Mouse (Mus musculus): ENCODE data around the gene Gnl3l. TPM values are rescaled to one million over a fixed set of nuclear protein-coding genes. Genes with fewer than 3 reads are reported as not detected.

Gene Gnl3l
- polyA plus RNA-seq, 1 experiment from 2014 or later: 39.9 TPM

DNA sequence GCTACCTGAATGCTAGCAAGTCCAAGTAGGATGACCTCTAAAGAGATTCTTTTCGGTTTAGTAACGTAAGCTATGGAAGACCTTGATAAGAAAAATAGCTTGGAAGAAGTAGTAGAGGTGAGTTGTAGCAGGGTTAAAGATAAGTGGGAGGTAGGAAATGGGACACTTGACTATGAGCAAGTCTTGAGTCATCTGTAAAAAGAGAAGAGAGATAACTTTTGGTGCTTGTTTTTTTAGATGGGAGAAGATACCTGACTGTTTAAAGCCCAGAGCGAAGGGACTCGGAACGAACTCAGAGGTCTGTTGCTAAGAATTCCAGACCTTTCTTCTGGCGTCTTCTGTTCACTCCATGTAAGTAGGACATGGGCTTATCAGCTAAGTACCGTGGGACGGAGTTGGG lies 28.7 kb upstream of the Gnl3l start, which contains the start of gene Fgd1:
Gene Fgd1, plus strand, starts transcription at position 301 of the 400 bp plus-strand sequence.
- H3K27ac ChIP-seq (replicated peaks): peak within 1 kb of the TSS; percentile 93
- H3K36me3 ChIP-seq: 0 out of 2 replicates have a peak, but pooled peaks cover 3% of the 10 kb centered on the region
- peak within 1 kb of the TSS; percentile 76 for H3K4me3 ChIP-seq
- peaks cover 10% of the 10 kb centered on the region; the same call in 1 of the 2 replicates for H3K9me3 ChIP-seq (replicated peaks)
- DNase-seq (ENCODE audit: low spot score): no peak
- WGBS: 92% methylated on average over 8 of the region's 8 CpGs
- peaks cover 26% of the 10 kb centered on the region for H3K4me1 ChIP-seq
- H3K27me3 ChIP-seq (ENCODE audit: low read depth, poor library complexity, severe bottlenecking): peaks cover 40% of the 10 kb centered on the region; the same call in 1 of the 2 replicates

DNA sequence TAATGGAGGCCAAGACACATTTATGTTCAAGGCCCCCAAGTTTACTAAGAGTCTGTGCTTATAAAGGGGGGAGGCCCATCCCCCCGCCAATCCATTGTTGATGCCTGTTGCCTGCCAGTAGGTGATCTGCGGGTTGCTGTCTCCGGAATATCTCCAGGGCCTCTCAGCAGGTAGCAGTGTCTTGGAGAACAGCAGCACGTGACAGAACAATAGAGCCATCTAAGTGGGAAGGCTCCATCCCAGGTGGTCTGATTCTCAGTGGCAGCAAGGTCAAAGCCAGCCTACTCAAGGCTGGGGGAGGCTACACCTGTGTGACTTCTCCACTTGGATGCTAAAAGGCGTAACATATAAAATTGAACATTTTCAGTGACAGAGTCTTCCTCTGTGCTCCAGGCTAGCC lies 24.1 kb upstream of the Gnl3l start:
- H3K9me3 ChIP-seq (replicated peaks): no peaks in the 10 kb centered on the region
- no peak overlapping the region for H3K4me3 ChIP-seq
- no peaks in the 10 kb centered on the region for H3K36me3 ChIP-seq
- H3K27ac ChIP-seq (replicated peaks): no peak overlapping the region
- H3K27me3 ChIP-seq (ENCODE audit: low read depth, poor library complexity, severe bottlenecking): peaks cover 18% of the 10 kb centered on the region
- DNase-seq (ENCODE audit: low spot score): no peak
- H3K4me1 ChIP-seq: no peaks in the 10 kb centered on the region; the same call in 1 of the 2 replicates
- WGBS: 51% methylated on average over 5 of the region's 5 CpGs

DNA sequence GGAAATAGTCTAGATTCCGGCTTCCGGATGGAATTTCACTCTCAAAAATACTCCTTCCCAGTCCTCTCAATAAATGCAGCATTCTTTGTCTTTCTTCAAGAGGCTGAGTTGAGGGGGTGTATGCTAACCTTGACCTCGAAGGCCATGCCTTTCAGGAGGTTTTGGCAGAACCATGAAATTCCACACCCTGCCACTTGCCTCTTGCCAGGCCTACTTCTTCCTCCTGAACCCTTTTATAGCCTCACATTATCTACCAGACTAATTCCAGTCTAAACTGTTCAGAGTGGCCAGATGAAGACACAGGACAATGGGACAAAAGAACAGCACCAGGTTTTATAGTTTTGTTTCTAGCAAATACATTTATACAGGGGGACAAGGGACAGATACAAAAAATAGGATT lies 14.3 kb upstream of the Gnl3l start:
- 80% methylated on average over 3 of the region's 3 CpGs for WGBS
- H3K27ac ChIP-seq (replicated peaks): no peak overlapping the region
- no peak overlapping the region for H3K4me3 ChIP-seq
- H3K36me3 ChIP-seq: no peaks in the 10 kb centered on the region
- H3K27me3 ChIP-seq (ENCODE audit: low read depth, poor library complexity, severe bottlenecking): peaks cover 44% of the 10 kb centered on the region
- no peak for DNase-seq (ENCODE audit: low spot score)
- no peaks in the 10 kb centered on the region for H3K9me3 ChIP-seq (replicated peaks)
- no peaks in the 10 kb centered on the region for H3K4me1 ChIP-seq

DNA sequence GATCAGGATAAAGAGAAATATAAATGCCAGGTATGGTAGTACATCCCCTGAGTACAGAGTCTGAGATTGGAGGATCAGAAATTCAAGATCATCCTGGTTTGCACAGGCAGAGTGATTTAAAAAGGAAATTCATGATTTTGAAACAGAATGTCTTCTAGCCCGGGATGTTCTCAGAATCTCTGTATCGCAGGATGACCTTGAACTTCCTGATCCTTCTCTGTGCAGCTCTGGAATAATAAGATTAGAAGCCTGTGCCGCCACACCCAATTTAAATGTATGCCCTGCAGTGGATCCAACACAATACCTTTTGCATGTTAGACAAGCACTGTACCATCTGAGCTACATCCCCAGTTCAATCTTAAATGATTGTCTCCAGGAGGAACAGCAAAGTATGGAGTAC lies 1.7 kb upstream of the Gnl3l start:
- peaks cover 11% of the 10 kb centered on the region for H3K4me1 ChIP-seq
- no peak overlapping the region for H3K27ac ChIP-seq (replicated peaks)
- no peak for DNase-seq (ENCODE audit: low spot score)
- H3K36me3 ChIP-seq: peaks cover 10% of the 10 kb centered on the region
- H3K9me3 ChIP-seq (replicated peaks): no peaks in the 10 kb centered on the region
- H3K27me3 ChIP-seq (ENCODE audit: low read depth, poor library complexity, severe bottlenecking): peaks cover 4% of the 10 kb centered on the region
- peak overlapping the region; percentile 57 for H3K4me3 ChIP-seq
- 79% methylated on average over 3 of the region's 3 CpGs for WGBS

DNA sequence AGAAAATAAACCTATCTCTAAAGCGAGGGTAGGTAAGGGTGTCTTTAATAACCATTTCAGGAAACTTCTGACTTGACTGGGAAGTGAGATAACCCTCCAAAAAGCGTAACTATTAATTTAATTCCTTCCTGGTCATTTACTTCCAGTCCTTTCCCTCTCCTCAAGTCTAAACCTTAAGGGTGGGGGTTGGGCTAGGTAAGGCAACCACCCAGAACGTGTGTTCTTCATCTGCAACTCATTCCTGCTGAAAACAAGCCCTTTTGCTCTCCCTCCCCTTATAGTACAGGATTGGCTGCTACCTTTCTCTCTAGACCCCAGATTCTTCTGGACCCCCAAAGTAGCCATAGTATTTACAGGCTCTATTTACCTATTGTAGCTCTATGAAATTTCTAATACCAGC lies 775 bp upstream of the Gnl3l start:
- DNase-seq (ENCODE audit: low spot score): no peak
- WGBS: 6% methylated on average over 3 of the region's 3 CpGs
- peak overlapping the region; percentile 85 for H3K27ac ChIP-seq (replicated peaks)

DNA sequence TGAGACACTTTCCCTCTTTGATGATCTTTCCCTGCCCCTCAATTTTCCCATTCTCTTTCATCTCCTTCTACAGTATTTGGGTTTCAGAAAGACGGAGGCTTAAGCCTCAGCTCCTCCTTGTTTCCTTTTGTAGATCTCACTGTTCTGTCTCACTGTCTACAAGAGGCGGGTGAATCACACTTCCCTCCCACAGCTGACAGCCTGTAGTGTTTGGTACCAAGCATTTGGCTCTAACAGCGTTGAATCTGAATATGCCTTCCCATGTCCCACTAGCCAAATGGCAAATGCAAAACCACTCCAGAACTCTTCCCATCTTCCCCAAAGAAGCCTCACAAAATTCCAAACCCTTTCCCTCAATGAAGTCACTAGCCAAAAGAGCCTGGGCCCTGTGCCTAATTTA lies 20.3 kb downstream of the Gnl3l start:
- Histone ChIP-seq H3K4me1 (no peaks in the 10 kb centered on the region), H3K36me3 (peaks cover 95% of the 10 kb centered on the region), H3K27ac (replicated peaks) (no peak overlapping the region), H3K4me3 (no peak overlapping the region), H3K9me3 (replicated peaks) (no peaks in the 10 kb centered on the region), H3K27me3 (ENCODE audit: low read depth, poor library complexity, severe bottlenecking) (peaks cover 60% of the 10 kb centered on the region)
- no peak for DNase-seq (ENCODE audit: low spot score)
- 89% methylated on average over 3 of the region's 3 CpGs for WGBS

More for the DNA sequence above, 775 bp upstream of the Gnl3l start:
- Histone ChIP-seq H3K9me3 (replicated peaks) (no peaks in the 10 kb centered on the region), H3K4me3 (peak overlapping the region; percentile 57), H3K4me1 (peaks cover 11% of the 10 kb centered on the region), H3K36me3 (peaks cover 17% of the 10 kb centered on the region), H3K27me3 (ENCODE audit: low read depth, poor library complexity, severe bottlenecking) (peaks cover 4% of the 10 kb centered on the region)

DNA sequence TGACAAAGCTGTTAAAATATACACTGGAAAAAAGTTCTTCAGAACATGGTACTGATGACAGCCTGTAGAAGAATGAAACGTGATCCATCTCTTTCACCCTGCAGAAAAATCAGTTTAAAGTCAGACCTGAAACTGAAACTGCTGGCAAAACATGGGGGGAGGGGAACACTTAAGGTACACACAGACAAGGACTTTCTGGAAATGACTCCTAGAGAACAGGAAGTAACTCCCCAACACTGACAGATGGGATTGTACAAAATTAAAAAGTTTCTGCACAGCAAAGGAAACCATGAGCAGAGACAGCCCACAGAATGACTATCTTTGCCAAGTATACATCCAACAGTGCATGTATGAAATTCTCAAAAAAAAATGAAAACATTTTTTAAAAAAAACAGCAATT lies 35.5 kb downstream of the Gnl3l start:
- no peak for DNase-seq (ENCODE audit: low spot score)
- Histone ChIP-seq H3K36me3 (peaks cover 36% of the 10 kb centered on the region), H3K27ac (replicated peaks) (no peak overlapping the region), H3K9me3 (replicated peaks) (no peaks in the 10 kb centered on the region), H3K27me3 (ENCODE audit: low read depth, poor library complexity, severe bottlenecking) (0 out of 2 replicates have a peak, but pooled peaks cover 8% of the 10 kb centered on the region), H3K4me1 (no peaks in the 10 kb centered on the region), H3K4me3 (no peak overlapping the region)
- 80% methylated on average over 1 of the region's 1 CpGs for WGBS

DNA sequence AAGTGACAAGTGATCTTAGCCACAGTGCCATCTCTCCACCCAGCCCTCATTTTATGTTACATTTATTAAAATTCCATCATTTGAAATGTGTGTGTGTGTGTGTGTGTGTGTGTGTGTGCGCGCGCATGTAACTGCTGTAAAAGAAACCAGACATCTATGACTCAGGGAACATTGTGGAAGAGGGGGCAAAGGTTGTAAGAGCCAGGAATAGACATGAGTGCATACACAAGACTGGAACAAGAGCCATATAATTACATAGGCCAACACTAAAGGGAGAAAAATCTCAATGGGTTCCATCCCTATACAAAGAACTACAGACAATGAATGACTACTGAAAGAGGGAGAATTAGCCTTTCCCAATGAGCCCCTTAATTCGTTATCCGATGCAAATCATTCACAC lies 41.7 kb downstream of the Gnl3l start:
- DNase-seq (ENCODE audit: low spot score): no peak
- Histone ChIP-seq H3K9me3 (replicated peaks) (no peaks in the 10 kb centered on the region), H3K36me3 (no peaks in the 10 kb centered on the region), H3K4me1 (no peaks in the 10 kb centered on the region), H3K27me3 (ENCODE audit: low read depth, poor library complexity, severe bottlenecking) (0 out of 2 replicates have a peak, but pooled peaks cover 17% of the 10 kb centered on the region), H3K4me3 (no peak overlapping the region), H3K27ac (replicated peaks) (no peak overlapping the region)
- 92% methylated on average over 5 of the region's 5 CpGs for WGBS

DNA sequence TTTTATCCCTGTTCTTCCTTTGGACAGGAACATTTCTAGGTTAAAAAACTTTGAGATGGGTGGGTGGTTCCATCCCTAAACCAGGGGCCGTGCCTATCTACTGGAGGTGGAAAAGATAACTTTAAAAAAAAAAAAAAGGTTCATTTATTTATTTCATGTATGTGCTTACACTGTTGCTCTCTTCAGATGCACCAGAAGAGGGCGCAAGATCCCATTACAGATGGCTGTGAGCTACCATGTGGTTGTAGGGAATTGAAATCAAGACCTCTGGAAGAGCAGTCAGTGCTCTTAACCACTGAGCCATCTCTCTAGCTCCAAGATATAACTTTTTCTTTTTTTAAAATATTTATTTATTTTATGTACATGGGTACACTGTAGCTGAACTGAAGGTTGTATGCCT lies 54.1 kb downstream of the Gnl3l start:
- WGBS: 30% methylated on average over 2 of the region's 2 CpGs
- H3K4me3 ChIP-seq: no peak overlapping the region
- no peak for DNase-seq (ENCODE audit: low spot score)
- no peaks in the 10 kb centered on the region for H3K9me3 ChIP-seq (replicated peaks)
- H3K27me3 ChIP-seq (ENCODE audit: low read depth, poor library complexity, severe bottlenecking): peaks cover under 1% of the 10 kb centered on the region; the same call in 1 of the 2 replicates
- no peak overlapping the region for H3K27ac ChIP-seq (replicated peaks)
- H3K36me3 ChIP-seq: no peaks in the 10 kb centered on the region
- H3K4me1 ChIP-seq: no peaks in the 10 kb centered on the region

DNA sequence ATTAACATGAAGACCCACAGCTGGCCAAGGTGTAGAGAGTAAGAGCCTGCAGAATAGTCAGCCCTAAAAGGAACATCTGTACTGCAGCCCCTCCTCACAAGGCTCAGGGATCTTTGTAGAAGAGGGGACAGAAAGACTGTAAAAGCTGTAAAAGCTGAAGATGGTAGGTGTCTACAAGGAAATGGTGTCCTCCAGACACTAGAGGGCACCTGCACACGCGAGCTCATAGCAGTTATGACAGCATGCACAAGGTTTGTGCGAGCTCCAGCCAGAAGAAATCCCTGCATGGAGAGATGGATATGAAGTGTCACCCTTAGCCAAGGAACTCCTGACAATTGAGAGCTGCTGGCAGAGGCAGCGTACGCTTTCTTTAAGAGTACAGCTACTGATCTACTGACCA lies 56.4 kb downstream of the Gnl3l start:
- H3K27me3 ChIP-seq (ENCODE audit: low read depth, poor library complexity, severe bottlenecking): peaks cover 12% of the 10 kb centered on the region
- no peak overlapping the region for H3K4me3 ChIP-seq
- WGBS: 57% methylated on average over 5 of the region's 5 CpGs
- no peak for DNase-seq (ENCODE audit: low spot score)
- no peaks in the 10 kb centered on the region for H3K36me3 ChIP-seq
- H3K27ac ChIP-seq (replicated peaks): no peak overlapping the region
- H3K9me3 ChIP-seq (replicated peaks): no peaks in the 10 kb centered on the region
- peaks cover 9% of the 10 kb centered on the region for H3K4me1 ChIP-seq

DNA sequence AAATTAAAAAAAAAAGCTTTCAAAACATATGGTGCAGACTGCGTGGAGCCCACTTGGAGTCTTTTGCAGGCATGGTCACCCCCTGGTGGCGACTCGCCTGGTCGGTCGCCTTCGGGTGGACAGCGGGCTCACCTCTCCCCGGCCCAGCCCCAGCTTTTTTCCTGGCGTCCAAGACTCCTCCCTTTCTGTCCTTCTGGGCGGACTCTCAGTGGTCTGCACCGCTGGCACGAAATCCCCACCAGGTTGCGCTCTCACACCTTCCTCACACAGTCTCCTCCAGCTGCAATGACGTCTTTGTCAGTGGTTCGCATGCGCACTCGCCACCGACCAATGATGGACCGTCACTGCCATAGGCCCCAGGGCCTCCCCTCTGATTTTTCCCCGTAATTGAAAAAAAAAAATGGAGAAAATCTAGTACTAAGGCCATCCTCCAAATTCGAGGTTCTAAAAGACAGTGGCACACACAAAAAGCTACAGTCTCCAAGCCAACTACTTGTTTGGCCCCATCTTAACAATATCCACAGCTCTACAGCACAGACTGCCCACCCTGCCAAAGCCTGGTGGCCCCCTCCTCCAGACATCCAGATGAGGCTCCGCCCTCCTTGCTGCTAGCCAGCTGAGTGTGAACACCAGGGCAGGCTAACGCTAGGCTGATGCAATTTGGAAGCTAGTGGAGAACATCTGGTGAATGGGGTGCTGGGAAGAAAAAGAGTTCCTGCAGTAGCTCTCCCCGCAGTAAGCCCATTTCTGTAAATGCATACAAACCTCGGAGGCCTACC lies 60.4 kb downstream of the Gnl3l start:
- peak overlapping the region; percentile 76 for H3K27ac ChIP-seq (replicated peaks)
- 22% methylated on average over 25 of the region's 25 CpGs for WGBS
- peak; percentile 81 for DNase-seq (ENCODE audit: low spot score)

DNA sequence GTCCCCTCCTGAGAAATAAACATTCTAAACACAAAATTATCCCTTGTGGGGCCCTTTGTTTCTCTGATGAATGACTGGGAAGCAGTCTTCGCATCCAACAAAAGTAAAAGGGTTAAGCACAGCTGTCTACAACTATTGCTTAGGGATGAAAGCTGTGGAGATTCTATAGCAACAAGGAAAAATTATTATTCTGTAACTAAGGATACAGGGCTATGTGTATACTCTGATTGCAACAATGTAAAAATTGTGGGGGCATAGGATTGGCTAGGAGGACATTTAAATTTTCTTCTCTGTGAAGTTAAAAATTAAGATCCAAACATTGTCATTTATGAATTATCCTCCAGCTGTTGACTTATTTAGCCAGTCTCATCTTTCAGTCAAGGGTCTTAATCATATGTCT lies 61.1 kb downstream of the Gnl3l start:
- 60% methylated on average over 1 of the region's 1 CpGs for whole genome bisulfite sequencing
- Histone ChIP-seq H3K27me3 (ENCODE audit: low read depth, poor library complexity, severe bottlenecking) (peaks cover 37% of the 10 kb centered on the region), H3K4me1 (peaks cover 15% of the 10 kb centered on the region), H3K36me3 (no peaks in the 10 kb centered on the region), H3K9me3 (replicated peaks) (no peaks in the 10 kb centered on the region), H3K4me3 (peak overlapping the region; percentile 41; the same call in 1 of the 2 replicates), H3K27ac (replicated peaks) (0 out of 2 replicates have a peak overlapping the region, but pooled peaks have one; percentile 76)
- no peak for DNase-seq (ENCODE audit: low spot score)

More for the DNA sequence above, 60.4 kb downstream of the Gnl3l start:
- peaks cover 37% of the 10 kb centered on the region for H3K27me3 ChIP-seq (ENCODE audit: low read depth, poor library complexity, severe bottlenecking)
- H3K9me3 ChIP-seq (replicated peaks): no peaks in the 10 kb centered on the region
- H3K36me3 ChIP-seq: no peaks in the 10 kb centered on the region
- H3K4me1 ChIP-seq: peaks cover 15% of the 10 kb centered on the region
- peak overlapping the region; percentile 41 for H3K4me3 ChIP-seq

DNA sequence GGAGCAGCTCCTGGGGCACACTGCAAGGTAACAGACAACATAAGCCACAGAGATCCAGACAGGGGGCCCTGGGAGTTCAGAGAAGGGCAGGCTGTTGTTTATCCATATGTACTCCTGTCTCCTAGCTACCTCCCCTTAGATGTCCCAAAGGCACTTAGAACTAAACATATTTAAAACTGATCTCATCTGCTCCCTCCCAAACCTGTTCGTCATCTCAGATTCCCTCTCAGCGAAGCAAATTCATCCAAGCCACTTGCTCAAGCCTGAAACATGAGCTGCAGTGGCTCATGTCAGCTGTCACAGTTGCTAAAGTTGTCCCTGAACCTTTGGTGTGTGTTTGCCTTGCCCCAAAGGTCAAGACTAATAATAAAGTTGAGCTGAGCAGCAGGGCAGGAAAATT lies 61.7 kb downstream of the Gnl3l start:
- no peak overlapping the region for H3K4me3 ChIP-seq
- H3K4me1 ChIP-seq: peaks cover 15% of the 10 kb centered on the region
- H3K27ac ChIP-seq (replicated peaks): no peak overlapping the region
- peak; percentile 32 for DNase-seq (ENCODE audit: low spot score)
- 38% methylated on average over 2 of the region's 2 CpGs for WGBS
- peaks cover 37% of the 10 kb centered on the region for H3K27me3 ChIP-seq (ENCODE audit: low read depth, poor library complexity, severe bottlenecking)
- H3K36me3 ChIP-seq: no peaks in the 10 kb centered on the region
- H3K9me3 ChIP-seq (replicated peaks): no peaks in the 10 kb centered on the region
